Mouse (Mus musculus) cerebellum, adult 11-12 months (tissue): ENCODE data around the gene BC017158.

Source experiments
- DNase-seq: peaks from one replicate; pipeline ENCODE4 v3.0.0; 2022

Gene BC017158

GRCm38 (mm10) chr7:128254978-128255377 is 43.0 kb downstream of the BC017158 start:
- no peak for DNase-seq

GRCm38 (mm10) chr7:128252609-128253008 is 45.4 kb downstream of the BC017158 start:
- no peak for DNase-seq

GRCm38 (mm10) chr7:128251946-128252345 is 46.0 kb downstream of the BC017158 start:
- DNase-seq = peak; percentile 65

- peak; percentile 16 for DNase-seq
These were observed 48.0 kb downstream of the BC017158 start for GRCm38 (mm10) chr7:128249998-128250397.

- peak; percentile 43 for DNase-seq
These were observed 49.6 kb downstream of the BC017158 start for GRCm38 (mm10) chr7:128248081-128249042.

- peak; percentile 84 for DNase-seq
These were observed 50.5 kb downstream of the BC017158 start for GRCm38 (mm10) chr7:128247443-128247842.

GRCm38 (mm10) chr7:128246496-128247391 is 51.2 kb downstream of the BC017158 start, which contains the start of gene Tgfb1i1:
TSS of gene Tgfb1i1 (plus strand) at chr7:128246812.
- peak; percentile 47 for DNase-seq

- DNase-seq = no peak
These were observed 52.4 kb downstream of the BC017158 start for GRCm38 (mm10) chr7:128245547-128245946.

GRCm38 (mm10) chr7:128244410-128245025 is 53.5 kb downstream of the BC017158 start:
- DNase-seq = no peak

GRCm38 (mm10) chr7:128243921-128244320 is 54.0 kb downstream of the BC017158 start:
- DNase-seq = no peak

- peak; percentile 41 for DNase-seq
These were observed 55.6 kb downstream of the BC017158 start for GRCm38 (mm10) chr7:128242331-128242730.

- peak; percentile 71 for DNase-seq
These were observed 57.7 kb downstream of the BC017158 start for GRCm38 (mm10) chr7:128240131-128240784.

- DNase-seq = peak; percentile 47
These were observed 59.0 kb downstream of the BC017158 start for GRCm38 (mm10) chr7:128238991-128239390.

- DNase-seq = peak; percentile 99
These were observed 59.8 kb downstream of the BC017158 start, which contains the start of gene 9130023H24Rik for GRCm38 (mm10) chr7:128237927-128238778. TSS of gene 9130023H24Rik (minus strand) at chr7:128238031.

GRCm38 (mm10) chr7:128237593-128237926 is 60.4 kb downstream of the BC017158 start:
- no peak for DNase-seq

GRCm38 (mm10) chr7:128236856-128237592 is 60.9 kb downstream of the BC017158 start, which contains the start of gene Armc5:
TSS of gene Armc5 (plus strand) at chr7:128237342.
- peak; percentile 86 for DNase-seq

- peak; percentile 55 for DNase-seq
These were observed 61.5 kb downstream of the BC017158 start for GRCm38 (mm10) chr7:128236426-128236825.

- DNase-seq = no peak
These were observed 62.5 kb downstream of the BC017158 start for GRCm38 (mm10) chr7:128235481-128235880.

- no peak for DNase-seq
These were observed 63.2 kb downstream of the BC017158 start for GRCm38 (mm10) chr7:128234796-128235195.

GRCm38 (mm10) chr7:128231741-128232140 is 66.2 kb downstream of the BC017158 start:
- no peak for DNase-seq
